ENCODE assay signal across 21 mouse cellular contexts in the genomic region with DNA sequence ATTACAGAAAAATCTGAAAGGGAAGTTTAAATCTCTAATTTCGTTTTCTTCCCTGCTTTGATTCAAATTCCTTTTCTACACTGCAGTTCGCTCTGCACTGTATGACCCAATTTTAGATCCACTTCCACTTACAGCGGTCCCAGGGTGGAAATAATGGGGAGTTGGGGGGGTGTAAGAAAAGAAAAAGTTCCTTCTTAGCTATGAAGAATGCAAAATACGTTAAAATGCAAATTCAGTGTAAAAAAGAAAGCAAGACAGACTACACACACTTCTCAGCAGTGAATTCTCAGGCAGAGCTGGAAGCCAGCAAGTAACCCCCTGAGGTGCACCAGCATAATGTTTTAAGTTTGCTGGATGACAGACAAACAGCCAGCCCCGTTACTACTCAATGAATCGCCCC.
"Had no signal": no experiment of that assay in that cellular context is flagged by ENCODE, and none has a peak within 500 bp of the region (broad histone marks: within the 10 kb centered on the region; RNA-seq: fewer than 3 reads in every experiment).

No protein-coding gene starts in this region.

- H3K4me1 ChIP-seq: stomach, embryonic 15.5 days had no signal

- H3K4me2 ChIP-seq: lung, embryonic 14.5 days; midbrain, embryonic 12.5 days; neural tube, embryonic 13.5 days; neural tube, embryonic 15.5 days; stomach, embryonic 15.5 days had no signal

- H3K27me3 ChIP-seq: midbrain, embryonic 12.5 days; neural tube, embryonic 13.5 days; neural tube, embryonic 15.5 days; stomach, embryonic 15.5 days had no signal

- ATAC-seq: midbrain, embryonic 16.5 days had no signal

- H3K4me3 ChIP-seq: midbrain, embryonic 10.5 days; midbrain, embryonic 12.5 days; myocyte; neural tube, embryonic 13.5 days; neural tube, embryonic 15.5 days; stomach, embryonic 15.5 days had no signal

- H3K9ac ChIP-seq: lung, embryonic 14.5 days; midbrain, embryonic 12.5 days; neural tube, embryonic 13.5 days; neural tube, embryonic 15.5 days; stomach, embryonic 15.5 days had no signal

- H3K9me3 ChIP-seq: midbrain, embryonic 10.5 days; midbrain, embryonic 12.5 days; neural tube, embryonic 13.5 days; neural tube, embryonic 15.5 days; stomach, embryonic 15.5 days had no signal

- H3K27ac ChIP-seq: midbrain, embryonic 10.5 days; midbrain, embryonic 12.5 days; neural tube, embryonic 13.5 days; neural tube, embryonic 15.5 days; stomach, embryonic 15.5 days; stomach, postnatal 0 days had no signal

- DNase-seq: lung, adult 18-20 months; lung, embryonic 14.5 days; lung, postnatal 10 days; lung, postnatal 4 days; midbrain, embryonic 14.5 days; retina, postnatal 1 day; right cerebral cortex, adult 18-20 months; right cerebral cortex, postnatal 25 days; right cerebral cortex, postnatal 4 days; spleen, adult 18-20 months; thymus, adult 2 months; thymus, postnatal 25 days; thymus, postnatal 4 days had no signal

- H3K36me3 ChIP-seq: midbrain, embryonic 10.5 days; midbrain, embryonic 12.5 days; neural tube, embryonic 13.5 days; neural tube, embryonic 15.5 days; stomach, embryonic 15.5 days had no signal
